Mouse (Mus musculus) kidney, embryonic 15.5 days (tissue): Measurements from ENCODE around the gene Gsta1. TPM values are rescaled to one million over a fixed set of nuclear protein-coding genes. Genes with fewer than 3 reads are reported as not detected.
"Not testable (repeated sequence)": the region's sequence is repeated elsewhere in the genome, so short reads cannot be mapped to it uniquely, and the experiment has no call there.

Source experiments
- ATAC-seq: fragments of 200-750 bp; cut with Nextera tagmentation; replicated peaks from 2 replicates; pipeline ENCODE4 v1.8.0; 2017; ENCODE audit warnings: moderate TSS enrichment; ENCODE audit not compliant: low FRiP score
- H3K27ac ChIP-seq: fragments of 300-500 bp; sonication (generic); 2 replicates; pipeline ENCODE4 v1.5.1; 2015; ENCODE audit warnings: mild to moderate bottlenecking, inconsistent platforms
- H3K27me3 ChIP-seq: fragments of 300-500 bp; sonication (generic); 2 replicates; pipeline ENCODE4 v1.6.1; 2015; ENCODE audit warnings: inconsistent platforms
- H3K36me3 ChIP-seq: fragments of 300-500 bp; sonication (generic); 2 replicates; pipeline ENCODE4 v1.6.1; 2015; ENCODE audit warnings: inconsistent platforms
- H3K4me1 ChIP-seq: fragments of 300-500 bp; sonication (generic); 2 replicates; pipeline ENCODE4 v1.6.1; 2015; ENCODE audit warnings: inconsistent platforms
- H3K4me2 ChIP-seq: fragments of 300-500 bp; sonication (generic); 2 replicates; pipeline ENCODE4 v1.6.1; 2015; ENCODE audit warnings: moderate library complexity, mild to moderate bottlenecking, inconsistent platforms
- H3K4me3 ChIP-seq: fragments of 300-500 bp; sonication (generic); replicated peaks from 2 replicates; pipeline ENCODE4 v1.5.1; 2015; ENCODE audit warnings: mild to moderate bottlenecking, inconsistent platforms
- H3K9ac ChIP-seq: fragments of 300-500 bp; sonication (generic); 2 replicates; pipeline ENCODE4 v1.6.1; 2015; ENCODE audit warnings: mild to moderate bottlenecking, inconsistent platforms
- H3K9me3 ChIP-seq: fragments of 300-500 bp; sonication (generic); replicated peaks from 2 replicates; pipeline ENCODE4 v1.6.1; 2016; ENCODE audit warnings: inconsistent platforms
- WGBS: fragments of 180-500 bp; shearing (Covaris S2); methylation state at CpG from one replicate; pipeline ENCODE4 v1.1.7; 2015; ENCODE audit warnings: mixed read lengths; 5-methylcytosine and 5-hydroxymethylcytosine counted together
- polyA plus RNA-seq: library from polyadenylated mRNA; unstranded; fragments of >200 nt; fragmentation: Nextera tagmentation; extraction: Ambion mirVana; gene quantifications from 2 replicates; pipeline ENCODE4 v1.2.1, GENCODE M21; 2015

The Gsta1 gene
- polyA plus RNA-seq, 1 experiment from 2014 or later = 0.27 TPM

DNA sequence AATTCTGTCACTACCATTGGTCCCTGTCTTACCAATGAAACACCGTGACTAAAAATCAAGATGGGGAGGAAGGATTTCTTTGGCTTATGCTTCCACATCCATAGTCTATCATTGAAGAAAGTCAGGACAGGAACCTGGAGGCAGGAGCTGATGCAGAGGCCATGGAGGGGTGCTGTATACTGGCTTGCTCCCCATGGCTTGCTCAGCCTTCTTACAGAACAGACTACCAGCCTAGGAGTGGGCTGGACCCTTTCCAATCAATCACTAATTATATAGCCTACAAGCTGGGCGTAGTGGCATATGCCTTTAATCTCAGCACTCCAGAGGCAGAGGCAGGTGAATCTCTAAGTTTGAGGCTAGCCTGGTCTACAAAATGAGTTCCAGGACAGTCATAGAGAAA is 19.6 kb upstream of the Gsta1 start:
- Histone ChIP-seq H3K4me2 (no peak overlapping the region), H3K9ac (no peak overlapping the region), H3K27me3 (no peaks in the 10 kb centered on the region), H3K4me1 (no peaks in the 10 kb centered on the region), H3K9me3 (no peaks in the 10 kb centered on the region), H3K27ac (no peak overlapping the region), H3K36me3 (peaks cover 26% of the 10 kb centered on the region), H3K4me3 (no peak overlapping the region)
- no peak for ATAC-seq
- WGBS = 99% methylated on average over 2 of the region's 2 CpGs

DNA sequence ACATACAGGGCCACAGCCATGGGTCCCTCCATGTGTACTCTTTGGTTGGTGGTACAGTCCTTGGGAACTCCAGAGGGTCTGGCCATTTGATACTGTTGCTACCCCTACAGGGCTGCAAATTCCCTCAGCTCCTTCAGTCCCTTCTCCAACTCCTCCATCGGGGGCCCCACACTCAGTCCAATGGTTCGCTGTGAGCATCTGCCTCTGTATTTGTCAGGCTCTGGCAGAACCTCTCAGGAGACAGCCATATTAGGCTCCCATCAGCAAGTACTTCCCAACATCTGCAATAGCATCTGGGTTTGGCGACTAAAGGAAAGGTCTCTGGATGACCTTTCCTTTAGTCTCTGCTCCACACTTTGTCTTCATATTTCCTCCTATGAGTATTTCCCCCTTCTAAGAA is 18.9 kb upstream of the Gsta1 start:
- Histone ChIP-seq H3K9me3 (no peaks in the 10 kb centered on the region), H3K36me3 (peaks cover 20% of the 10 kb centered on the region), H3K4me3 (no peak overlapping the region), H3K9ac (no peak overlapping the region), H3K4me2 (no peak overlapping the region), H3K27ac (no peak overlapping the region), H3K27me3 (no peaks in the 10 kb centered on the region), H3K4me1 (no peaks in the 10 kb centered on the region)
- over 99% methylated on average over 3 of the region's 3 CpGs for WGBS
- no peak for ATAC-seq

- H3K4me3 ChIP-seq = no peak overlapping the region
- no peaks in the 10 kb centered on the region for H3K4me1 ChIP-seq
- no peak overlapping the region for H3K27ac ChIP-seq
- H3K9ac ChIP-seq = no peak overlapping the region
- no peak for ATAC-seq
- no peaks in the 10 kb centered on the region for H3K27me3 ChIP-seq
- no peaks in the 10 kb centered on the region for H3K9me3 ChIP-seq
- 69% methylated on average over 7 of the region's 7 CpGs for WGBS
- no peak overlapping the region for H3K4me2 ChIP-seq
- peaks cover 20% of the 10 kb centered on the region for H3K36me3 ChIP-seq
Measured at GRCm38 (mm10) chr9:78212341-78213049, 18.0 kb upstream of the Gsta1 start.

GRCm38 (mm10) chr9:78217074-78217473 is 13.4 kb upstream of the Gsta1 start:
- no peak overlapping the region for H3K4me2 ChIP-seq
- ATAC-seq = no peak
- no peak overlapping the region for H3K27ac ChIP-seq
- H3K27me3 ChIP-seq = no peaks in the 10 kb centered on the region
- 71% methylated on average over 4 of the region's 4 CpGs for WGBS
- no peak overlapping the region for H3K9ac ChIP-seq
- no peaks in the 10 kb centered on the region for H3K4me1 ChIP-seq
- H3K36me3 ChIP-seq = no peaks in the 10 kb centered on the region
- no peaks in the 10 kb centered on the region for H3K9me3 ChIP-seq
- no peak overlapping the region for H3K4me3 ChIP-seq

DNA sequence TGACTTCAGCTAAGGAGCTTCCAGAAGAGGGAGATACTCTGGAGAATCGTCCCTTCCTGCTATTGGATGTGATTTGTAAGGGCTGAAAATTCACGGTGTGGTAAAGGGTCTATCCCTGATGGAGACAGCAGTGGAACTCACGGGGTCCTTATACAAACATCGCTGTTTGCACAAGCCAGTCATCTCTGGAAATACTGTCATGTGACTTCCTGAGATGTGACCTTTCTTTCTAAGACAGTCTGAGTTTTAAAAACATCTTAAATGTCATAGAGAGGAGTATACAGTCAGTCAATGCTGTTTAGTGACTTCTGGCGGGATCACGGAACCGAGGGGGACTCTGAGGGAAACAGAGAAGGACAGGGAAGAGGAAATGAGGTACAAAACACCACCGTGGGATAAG is 7.8 kb upstream of the Gsta1 start:
- Histone ChIP-seq H3K9ac (no peak overlapping the region), H3K27me3 (no peaks in the 10 kb centered on the region), H3K4me3 (no peak overlapping the region), H3K36me3 (no peaks in the 10 kb centered on the region), H3K4me1 (0 out of 2 replicates have a peak, but pooled peaks cover 4% of the 10 kb centered on the region), H3K9me3 (no peaks in the 10 kb centered on the region), H3K4me2 (no peak overlapping the region), H3K27ac (no peak overlapping the region)
- ATAC-seq = no peak
- WGBS = 45% methylated on average over 8 of the region's 8 CpGs

GRCm38 (mm10) chr9:78223221-78223902 is 7.1 kb upstream of the Gsta1 start:
- Histone ChIP-seq H3K27ac (no peak overlapping the region), H3K4me2 (no peak overlapping the region), H3K9me3 (no peaks in the 10 kb centered on the region), H3K9ac (no peak overlapping the region), H3K36me3 (no peaks in the 10 kb centered on the region), H3K4me1 (0 out of 2 replicates have a peak, but pooled peaks cover 4% of the 10 kb centered on the region), H3K4me3 (no peak overlapping the region), H3K27me3 (no peaks in the 10 kb centered on the region)
- WGBS = 59% methylated on average over 10 of the region's 10 CpGs
- ATAC-seq = no peak

- Histone ChIP-seq H3K4me1 (0 out of 2 replicates have a peak, but pooled peaks cover 4% of the 10 kb centered on the region), H3K36me3 (no peaks in the 10 kb centered on the region), H3K9me3 (no peaks in the 10 kb centered on the region), H3K4me3 (no peak overlapping the region), H3K4me2 (no peak overlapping the region), H3K27me3 (no peaks in the 10 kb centered on the region), H3K9ac (no peak overlapping the region), H3K27ac (no peak overlapping the region)
- no peak for ATAC-seq
- WGBS = 92% methylated on average over 2 of the region's 2 CpGs
Measured at GRCm38 (mm10) chr9:78224418-78224817, 6.0 kb upstream of the Gsta1 start.

DNA sequence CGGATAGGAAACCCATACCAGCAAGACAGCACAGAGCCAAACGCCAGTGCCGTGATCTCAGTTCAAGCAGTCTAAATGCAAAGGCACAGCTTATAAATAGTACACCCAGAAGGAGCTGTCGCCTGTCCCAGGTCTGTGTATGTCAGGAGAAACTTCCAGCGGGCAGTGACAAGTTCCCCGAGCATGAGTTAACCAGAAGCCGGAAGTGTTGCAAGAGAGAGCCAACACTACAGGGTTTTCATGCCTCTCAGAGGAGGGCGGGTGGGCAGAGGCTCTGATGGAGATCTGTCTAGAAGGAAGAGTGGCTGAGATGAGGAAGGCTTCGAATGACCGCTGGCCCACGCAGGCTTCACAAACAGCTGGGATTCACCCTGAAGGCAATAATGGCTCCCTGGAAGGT is 5.2 kb upstream of the Gsta1 start:
- Histone ChIP-seq H3K4me3 (no peak overlapping the region), H3K27ac (no peak overlapping the region), H3K9ac (no peak overlapping the region), H3K4me2 (no peak overlapping the region), H3K4me1 (0 out of 2 replicates have a peak, but pooled peaks cover 4% of the 10 kb centered on the region), H3K9me3 (no peaks in the 10 kb centered on the region), H3K27me3 (no peaks in the 10 kb centered on the region), H3K36me3 (no peaks in the 10 kb centered on the region)
- 70% methylated on average over 11 of the region's 11 CpGs for WGBS
- ATAC-seq = 0 out of 2 replicates have a peak, but pooled peaks have one; percentile 22

- no peak overlapping the region for H3K4me2 ChIP-seq
- H3K4me1 ChIP-seq = 0 out of 2 replicates have a peak, but pooled peaks cover 1% of the 10 kb centered on the region
- no peaks in the 10 kb centered on the region for H3K27me3 ChIP-seq
- H3K4me3 ChIP-seq = no peak overlapping the region
- H3K27ac ChIP-seq = no peak overlapping the region
- H3K9me3 ChIP-seq = no peaks in the 10 kb centered on the region
- no peaks in the 10 kb centered on the region for H3K36me3 ChIP-seq
- no peak for ATAC-seq
- H3K9ac ChIP-seq = no peak overlapping the region
- 92% methylated on average over 2 of the region's 2 CpGs for WGBS
Measured at GRCm38 (mm10) chr9:78228122-78228521, 2.3 kb upstream of the Gsta1 start.

DNA sequence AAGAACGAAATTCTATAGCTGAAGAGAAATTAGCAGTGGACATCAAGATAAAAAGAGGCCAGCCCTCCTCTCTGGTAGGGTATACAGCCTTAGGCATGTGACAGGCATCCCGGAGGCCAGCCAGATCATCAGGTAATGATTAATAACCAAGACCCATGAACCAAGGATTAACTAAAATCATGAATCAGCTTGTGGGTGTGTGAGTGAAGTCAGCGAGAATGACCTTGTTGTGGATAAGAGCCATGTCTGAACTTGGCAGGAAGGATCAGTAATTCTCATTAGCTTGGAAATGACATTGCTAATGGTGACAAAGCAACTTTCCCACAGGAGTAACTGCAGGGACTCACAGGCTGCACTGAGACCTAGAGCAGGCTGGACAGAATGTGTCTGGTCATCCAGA is 798 bp upstream of the Gsta1 start:
- H3K4me2 ChIP-seq, H3K27me3 ChIP-seq, H3K4me3 ChIP-seq, H3K4me1 ChIP-seq, H3K9ac ChIP-seq, H3K36me3 ChIP-seq, H3K9me3 ChIP-seq, H3K27ac ChIP-seq: not testable (repeated sequence)
- 54% methylated on average over 3 of the region's 3 CpGs for WGBS
- ATAC-seq = 0 out of 2 replicates have a peak, but pooled peaks have one; percentile 52

DNA sequence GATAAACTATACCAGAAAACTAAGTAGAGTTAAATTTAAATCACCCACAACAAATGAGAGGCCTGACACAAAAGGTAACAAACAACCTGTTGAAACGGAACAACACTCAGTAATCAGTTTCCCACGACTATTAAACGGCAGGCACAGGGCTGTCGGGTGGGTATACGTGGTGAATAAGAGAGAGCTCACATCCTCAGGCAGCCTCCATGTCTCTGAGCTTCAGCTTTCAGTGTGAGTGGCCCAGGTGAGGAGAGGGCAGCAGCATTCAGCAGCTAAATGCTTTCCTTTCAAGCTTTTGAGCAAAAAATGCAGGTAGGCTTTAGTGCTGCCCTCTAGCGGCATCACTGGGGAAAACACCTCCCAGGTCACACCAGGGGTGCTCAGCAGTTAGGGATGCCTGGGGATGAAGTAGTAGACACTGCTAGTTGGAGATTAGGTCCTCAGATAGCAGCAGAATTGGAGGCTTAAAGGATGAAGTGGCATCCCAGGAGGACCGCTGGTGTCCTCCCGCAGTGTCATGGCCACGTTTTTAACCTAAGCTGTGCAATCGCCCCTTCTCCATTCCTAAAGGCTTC is 2.8 kb downstream of the Gsta1 start:
- not testable (repeated sequence) for ATAC-seq, H3K4me2 ChIP-seq, H3K36me3 ChIP-seq, H3K9me3 ChIP-seq, H3K4me3 ChIP-seq, H3K4me1 ChIP-seq, H3K27me3 ChIP-seq, H3K9ac ChIP-seq, H3K27ac ChIP-seq
- no CpG with 5 or more reads among the region's 10 CpGs for WGBS

DNA sequence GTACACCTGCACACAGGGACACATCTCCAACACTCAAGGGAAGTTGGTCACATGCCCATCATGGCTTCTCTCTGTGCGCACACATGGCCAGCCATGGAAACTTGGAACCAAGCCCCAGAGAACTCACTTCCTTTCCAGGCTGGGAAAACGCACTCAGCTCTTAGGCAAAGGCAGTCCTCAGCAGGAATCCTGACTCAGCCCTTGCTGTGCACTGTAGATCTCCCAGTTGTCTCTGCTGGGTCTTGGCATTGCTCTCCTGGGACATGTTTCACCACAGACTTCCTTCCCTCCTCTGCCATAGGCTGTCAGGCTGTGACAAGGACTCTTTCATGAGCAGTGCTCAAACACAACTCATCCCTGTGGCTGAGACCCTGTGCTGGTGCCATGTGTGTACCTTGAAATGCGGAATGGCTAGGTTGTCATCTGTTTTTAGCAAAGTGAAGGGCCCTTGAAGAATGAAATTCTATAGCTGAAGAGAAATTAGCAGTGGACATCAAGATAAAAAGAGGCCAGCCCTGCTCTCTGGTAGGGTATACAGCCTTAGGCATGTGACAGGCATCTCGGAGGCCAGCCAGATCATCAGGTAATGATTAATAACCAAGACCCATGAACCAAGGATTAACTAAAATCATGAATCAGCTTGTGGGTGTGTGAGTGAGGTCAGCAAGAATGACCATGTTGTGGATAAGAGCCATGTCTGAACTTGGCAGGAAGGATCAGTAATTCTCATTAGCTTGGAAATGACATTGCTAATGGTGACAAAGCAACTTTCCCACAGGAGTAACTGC is 25.4 kb downstream of the Gsta1 start:
- H3K36me3 ChIP-seq, H3K4me1 ChIP-seq, H3K4me3 ChIP-seq, H3K4me2 ChIP-seq, H3K9ac ChIP-seq, H3K27me3 ChIP-seq, H3K9me3 ChIP-seq: not testable (repeated sequence)
- WGBS = 58% methylated on average over 4 of the region's 4 CpGs
- H3K27ac ChIP-seq = peak overlapping the region; percentile 41; the same call in 1 of the 2 replicates
- 0 out of 2 replicates have a peak, but pooled peaks have one; percentile 49 for ATAC-seq
